Mouse (Mus musculus) CH12.LX (cell line): ENCODE measurements around the gene Pepd.

Experiments used
- CTCF ChIP-seq, 2 experiments: IDR thresholded peaks in 1 of 2; conservative IDR thresholded peaks in 1 of 2; 2 replicates each; pipeline ENCODE4 v1.5.1; 2011 to 2012; ENCODE audit warnings: low read depth in 2 of 2, low read length in 2 of 2, improper control_type of control experiment in 1 of 2, inconsistent platforms in 1 of 2, mild to moderate bottlenecking in 1 of 2, moderate library complexity in 1 of 2
- E2F4 ChIP-seq: IDR thresholded peaks from 2 replicates; pipeline ENCODE4 v1.6.1; 2011; ENCODE audit warnings: low read depth, low read length, improper control_type of control experiment; ENCODE audit not compliant: insufficient replicate concordance
- EP300 ChIP-seq: IDR thresholded peaks from 2 replicates; pipeline ENCODE4 v1.6.1; 2011; ENCODE audit warnings: low read length, improper control_type of control experiment
- GABPA ChIP-seq: IDR thresholded peaks from 2 replicates; pipeline ENCODE4 v1.6.1; 2012; ENCODE audit warnings: low read depth, low read length, improper control_type of control experiment, inconsistent platforms; ENCODE audit not compliant: insufficient replicate concordance
- MAFK ChIP-seq: IDR thresholded peaks from 2 replicates; pipeline ENCODE4 v1.6.1; 2011; ENCODE audit warnings: low read length, improper control_type of control experiment; ENCODE audit not compliant: insufficient replicate concordance
- MXI1 ChIP-seq: IDR thresholded peaks from 2 replicates; pipeline ENCODE4 v1.6.1; 2011; ENCODE audit warnings: mild to moderate bottlenecking, low read depth, low read length, improper control_type of control experiment
- POLR2A ChIP-seq: IDR thresholded peaks from 2 replicates; pipeline ENCODE4 v1.6.1; 2011; ENCODE audit warnings: low read depth, mild to moderate bottlenecking, improper control_type of control experiment, low read length
- POLR2AphosphoS2 ChIP-seq: IDR thresholded peaks from 2 replicates; pipeline ENCODE4 v1.6.1; 2011; ENCODE audit warnings: low read depth, low read length, improper control_type of control experiment
- TBP ChIP-seq: conservative IDR thresholded peaks from 2 replicates; pipeline ENCODE4 v1.6.1; 2011; ENCODE audit warnings: low read depth, low read length, improper control_type of control experiment
- USF1 ChIP-seq: IDR thresholded peaks from 2 replicates; pipeline ENCODE4 v1.6.1; 2014; ENCODE audit warnings: low read depth, mild to moderate bottlenecking, inconsistent platforms, low read length, improper control_type of control experiment
- ZKSCAN1 ChIP-seq: IDR thresholded peaks from 2 replicates; pipeline ENCODE4 v1.6.1; 2012; ENCODE audit warnings: low read depth, inconsistent platforms, low read length, improper control_type of control experiment, borderline replicate concordance
- ZMIZ1 ChIP-seq: IDR thresholded peaks from 2 replicates; pipeline ENCODE4 v1.6.1; 2012; ENCODE audit warnings: low read depth, mild to moderate bottlenecking, inconsistent platforms, low read length, improper control_type of control experiment
- ZNF384 ChIP-seq: IDR thresholded peaks from 2 replicates; pipeline ENCODE4 v1.6.1; 2012; ENCODE audit warnings: low read depth, low read length, improper control_type of control experiment, inconsistent platforms

- TF ChIP-seq POLR2A (no peak), CTCF (conservative IDR thresholded peaks at IDR 0.05 in 1 of 2, IDR thresholded peaks at IDR 0.05 in 1 of 2; ENCODE audit: low read depth in 2 of 2, low read length in 2 of 2) (no peak), ZMIZ1 (no peak), GABPA (no peak), MAFK (no peak), EP300 (no peak), POLR2AphosphoS2 (no peak), ZNF384 (no peak), USF1 (no peak), MXI1 (no peak), TBP (no peak), ZKSCAN1 (no peak), E2F4 (no peak)
Observed at GRCm38 (mm10) chr7:35040176-35040972, 128.2 kb downstream of the Pepd start.
